In genomic region chr14:114843105-114843743, GRCm38 (mm10) we compare ENCODE assay signal across 19 mouse cellular contexts.
DNase-seq lines count a peak whose midpoint lies in the region; ATAC-seq and TF ChIP-seq lines count a peak whose summit lies in the region.
"Had no signal": no experiment of that assay in that cellular context is flagged by ENCODE, and none has a peak within 500 bp of the region (broad histone marks: within the 10 kb centered on the region; RNA-seq: fewer than 3 reads in every experiment).

No protein-coding gene starts in this region.

- no peak overlapping the region for H3K27ac ChIP-seq in intestine, embryonic 15.5 days
- no peak overlapping the region for H3K27ac ChIP-seq in intestine, postnatal 0 days (ENCODE audit: low read depth, low read length)
- no peak overlapping the region for H3K27ac ChIP-seq in midbrain, embryonic 12.5 days (replicated peaks)
- no peak overlapping the region for H3K27ac ChIP-seq in midbrain, postnatal 0 days (ENCODE audit: low read depth, low read length)
- H3K27ac ChIP-seq in forebrain, embryonic 14.5 days (ENCODE audit: low read depth, low read length), result no peak overlapping the region
- no peak overlapping the region for H3K27ac ChIP-seq in midbrain, embryonic 15.5 days
- H3K27ac ChIP-seq: heart, adult 2 months; liver, embryonic 14.5 days had no signal

- H3K4me2 ChIP-seq in intestine, embryonic 15.5 days (replicated peaks), result no peak overlapping the region
- no peak overlapping the region for H3K4me2 ChIP-seq in intestine, postnatal 0 days (replicated peaks; ENCODE audit: low read depth)
- H3K4me2 ChIP-seq in midbrain, embryonic 12.5 days (replicated peaks), result no peak overlapping the region
- H3K4me2 ChIP-seq in midbrain, postnatal 0 days (ENCODE audit: low read depth, low read length, poor library complexity, severe bottlenecking), result no peak overlapping the region
- no peak overlapping the region for H3K4me2 ChIP-seq in forebrain, embryonic 14.5 days (ENCODE audit: low read length)
- no peak overlapping the region for H3K4me2 ChIP-seq in midbrain, embryonic 15.5 days

- no peak overlapping the region for H3K9ac ChIP-seq in intestine, embryonic 15.5 days
- no peak overlapping the region for H3K9ac ChIP-seq in intestine, postnatal 0 days (ENCODE audit: low read depth, low read length)
- H3K9ac ChIP-seq in midbrain, embryonic 12.5 days (replicated peaks), result no peak overlapping the region
- no peak overlapping the region for H3K9ac ChIP-seq in midbrain, postnatal 0 days (replicated peaks; ENCODE audit: low read length, poor library complexity, severe bottlenecking)
- H3K9ac ChIP-seq in forebrain, embryonic 14.5 days (ENCODE audit: low read length), result no peak overlapping the region
- no peak overlapping the region for H3K9ac ChIP-seq in midbrain, embryonic 15.5 days
- H3K9ac ChIP-seq: liver, embryonic 14.5 days had no signal

- H3K4me3 ChIP-seq in intestine, embryonic 15.5 days (replicated peaks), result no peak overlapping the region
- no peak overlapping the region for H3K4me3 ChIP-seq in intestine, postnatal 0 days (ENCODE audit: low read depth, low read length)
- no peak overlapping the region for H3K4me3 ChIP-seq in midbrain, embryonic 12.5 days
- no peak overlapping the region for H3K4me3 ChIP-seq in midbrain, postnatal 0 days (ENCODE audit: low read depth, low read length)
- H3K4me3 ChIP-seq in forebrain, embryonic 14.5 days (ENCODE audit: low read depth, low read length), result no peak overlapping the region
- H3K4me3 ChIP-seq in midbrain, embryonic 15.5 days, result no peak overlapping the region
- H3K4me3 ChIP-seq: heart, adult 2 months had no signal

- DNase-seq in midbrain, postnatal 0 days (ENCODE audit: low spot score), result no peak
- DNase-seq in forebrain, embryonic 14.5 days (ENCODE audit: low spot score), result no peak
- no peak for DNase-seq in ovary, postnatal 36 days (ENCODE audit: low spot score)
- no peak for DNase-seq in cerebellum, postnatal 10 days
- DNase-seq: adrenal gland, postnatal 10 days; cerebellum, adult 8-10 months; gastrocnemius, postnatal 10 days; heart, adult 2 months; heart, postnatal 10 days; layer of hippocampus, postnatal 36 days; left cerebral cortex, postnatal 4 days; lung, postnatal 36 days; thymus, postnatal 4 days had no signal

- WGBS in intestine, embryonic 15.5 days, result 93% methylated on average over 6 of the region's 6 CpGs
- WGBS in intestine, postnatal 0 days, result 95% methylated on average over 6 of the region's 6 CpGs
- WGBS in midbrain, embryonic 12.5 days, result 42% methylated on average over 6 of the region's 6 CpGs
- WGBS in midbrain, postnatal 0 days, result 45% methylated on average over 6 of the region's 6 CpGs
- WGBS in forebrain, embryonic 14.5 days, result 20% methylated on average over 6 of the region's 6 CpGs
- 37% methylated on average over 6 of the region's 6 CpGs for WGBS in midbrain, embryonic 15.5 days

- H3K27me3 ChIP-seq in intestine, embryonic 15.5 days (replicated peaks), result no peaks in the 10 kb centered on the region
- H3K27me3 ChIP-seq in intestine, postnatal 0 days (replicated peaks; ENCODE audit: control insufficient read depth, insufficient read depth, low read length), result no peaks in the 10 kb centered on the region
- peaks cover 3% of the 10 kb centered on the region; the same call in 1 of the 2 replicates for H3K27me3 ChIP-seq in midbrain, embryonic 12.5 days
- no peaks in the 10 kb centered on the region for H3K27me3 ChIP-seq in midbrain, postnatal 0 days (ENCODE audit: insufficient read depth, low read length)
- H3K27me3 ChIP-seq in forebrain, embryonic 14.5 days (replicated peaks; ENCODE audit: control insufficient read depth, insufficient read depth, low read length), result no peaks in the 10 kb centered on the region
- no peaks in the 10 kb centered on the region; the same call in 1 of the 2 replicates for H3K27me3 ChIP-seq in midbrain, embryonic 15.5 days (replicated peaks)

- H3K36me3 ChIP-seq in intestine, embryonic 15.5 days, result no peaks in the 10 kb centered on the region
- H3K36me3 ChIP-seq in intestine, postnatal 0 days (ENCODE audit: control insufficient read depth, insufficient read depth), result no peaks in the 10 kb centered on the region
- H3K36me3 ChIP-seq in midbrain, embryonic 12.5 days, result no peaks in the 10 kb centered on the region
- H3K36me3 ChIP-seq in midbrain, postnatal 0 days (ENCODE audit: insufficient read depth, low read length), result no peaks in the 10 kb centered on the region
- no peaks in the 10 kb centered on the region for H3K36me3 ChIP-seq in forebrain, embryonic 14.5 days (ENCODE audit: control insufficient read depth, insufficient read depth, low read length)
- no peaks in the 10 kb centered on the region for H3K36me3 ChIP-seq in midbrain, embryonic 15.5 days (replicated peaks)

- ATAC-seq in intestine, embryonic 15.5 days, result peak; percentile 28; the same call in 1 of the 2 replicates
- ATAC-seq in intestine, postnatal 0 days, result no peak
- peak; percentile 59 for ATAC-seq in midbrain, embryonic 12.5 days (ENCODE audit: low FRiP score, low read depth)
- ATAC-seq in midbrain, postnatal 0 days (ENCODE audit: low FRiP score), result no peak
- ATAC-seq in forebrain, embryonic 14.5 days, result peak; percentile 21; the same call in 1 of the 2 replicates
- peak; percentile 54; the same call in 1 of the 2 replicates for ATAC-seq in midbrain, embryonic 15.5 days (replicated peaks)
- ATAC-seq: inflammation-experienced regulatory T-cells, adult 6 months had no signal

- TF ChIP-seq CTCF in intestine, postnatal 0 days (IDR thresholded peaks at IDR 0.05; ENCODE audit: low read depth), result no peak
- no peak for TF ChIP-seq CTCF in midbrain, postnatal 0 days (IDR thresholded peaks at IDR 0.05)

- H3K9me3 ChIP-seq in intestine, embryonic 15.5 days, result no peaks in the 10 kb centered on the region
- no peaks in the 10 kb centered on the region for H3K9me3 ChIP-seq in intestine, postnatal 0 days (ENCODE audit: control insufficient read depth)
- no peaks in the 10 kb centered on the region for H3K9me3 ChIP-seq in midbrain, embryonic 12.5 days
- H3K9me3 ChIP-seq in midbrain, postnatal 0 days (ENCODE audit: low read length), result no peaks in the 10 kb centered on the region
- H3K9me3 ChIP-seq in forebrain, embryonic 14.5 days (replicated peaks; ENCODE audit: control insufficient read depth, low read length), result no peaks in the 10 kb centered on the region
- no peaks in the 10 kb centered on the region for H3K9me3 ChIP-seq in midbrain, embryonic 15.5 days

- H3K4me1 ChIP-seq in intestine, embryonic 15.5 days (replicated peaks), result no peaks in the 10 kb centered on the region
- H3K4me1 ChIP-seq in intestine, postnatal 0 days (replicated peaks; ENCODE audit: control insufficient read depth, insufficient read depth, low read length), result no peaks in the 10 kb centered on the region
- H3K4me1 ChIP-seq in midbrain, embryonic 12.5 days, result peaks cover 21% of the 10 kb centered on the region
- no peaks in the 10 kb centered on the region for H3K4me1 ChIP-seq in midbrain, postnatal 0 days (ENCODE audit: insufficient read depth, low read length)
- H3K4me1 ChIP-seq in forebrain, embryonic 14.5 days (ENCODE audit: control insufficient read depth, insufficient read depth, low read length), result peaks cover 5% of the 10 kb centered on the region; the same call in 1 of the 2 replicates
- H3K4me1 ChIP-seq in midbrain, embryonic 15.5 days, result no peaks in the 10 kb centered on the region

Comparison
In these comparisons a context has a peak if more than half of its experiments do, and no peak if none do; other contexts are left out.
1. ATAC-seq: peak in intestine, embryonic 15.5 days (single experiment), midbrain, embryonic 12.5 days (single experiment), forebrain, embryonic 14.5 days (single experiment) and midbrain, embryonic 15.5 days (single experiment); none in intestine, postnatal 0 days (single experiment) and midbrain, postnatal 0 days (single experiment).